Mouse (Mus musculus) hindbrain, embryonic 12.5 days (tissue): Measurements from ENCODE around the gene Klc3. TPM values are rescaled to one million over a fixed set of nuclear protein-coding genes. Genes with fewer than 3 reads are reported as not detected.
A peak's percentile ranks its signal among the peaks of the same experiment; 100 is the strongest.

ENCODE experiments used
- ATAC-seq: fragments of 200-750 bp; cut with Nextera tagmentation; 2 replicates; pipeline ENCODE4 v1.8.0; 2017; ENCODE audit warnings: moderate TSS enrichment; ENCODE audit not compliant: low FRiP score
- H3K27ac ChIP-seq: fragments of 300-500 bp; sonication (generic); 2 replicates; pipeline ENCODE4 v1.5.1; 2016; ENCODE audit warnings: mild to moderate bottlenecking
- H3K27me3 ChIP-seq: fragments of 300-500 bp; sonication (generic); 2 replicates; pipeline ENCODE4 v1.6.1; 2016; ENCODE audit warnings: mild to moderate bottlenecking
- H3K36me3 ChIP-seq: fragments of 300-500 bp; sonication (generic); 2 replicates; pipeline ENCODE4 v1.6.1; 2016; ENCODE audit warnings: mild to moderate bottlenecking
- H3K4me1 ChIP-seq: fragments of 300-500 bp; sonication (generic); 2 replicates; pipeline ENCODE4 v1.6.1; 2016
- H3K4me2 ChIP-seq: fragments of 300-500 bp; sonication (generic); replicated peaks from 2 replicates; pipeline ENCODE4 v1.6.1; 2016; ENCODE audit warnings: mild to moderate bottlenecking
- H3K4me3 ChIP-seq: fragments of 300-500 bp; sonication (generic); 2 replicates; pipeline ENCODE4 v1.5.1; 2016; ENCODE audit warnings: mild to moderate bottlenecking
- H3K9ac ChIP-seq: fragments of 300-500 bp; sonication (generic); 2 replicates; pipeline ENCODE4 v1.6.1; 2016; ENCODE audit warnings: mild to moderate bottlenecking, moderate library complexity
- H3K9me3 ChIP-seq: fragments of 300-500 bp; sonication (generic); replicated peaks from 2 replicates; pipeline ENCODE4 v1.6.1; 2016; ENCODE audit warnings: mild to moderate bottlenecking
- WGBS: fragments of 180-500 bp; shearing (Covaris S2); methylation state at CpG from one replicate; pipeline ENCODE4 v1.1.7; 2016; 5-methylcytosine and 5-hydroxymethylcytosine counted together
- polyA plus RNA-seq: library from polyadenylated mRNA; unstranded; fragments of >200 nt; fragmentation: Nextera tagmentation; extraction: Ambion mirVana; gene quantifications from 2 replicates; pipeline ENCODE4 v1.2.1, GENCODE M21; 2016

Gene Klc3
- polyA plus RNA-seq, 1 experiment from 2014 or later = 4.1 TPM

GRCm38 (mm10) chr7:19426888-19427287 lies 23.0 kb upstream of the Klc3 start:
- ATAC-seq = no peak
- no peak overlapping the region for H3K4me3 ChIP-seq
- peaks cover 12% of the 10 kb centered on the region for H3K27me3 ChIP-seq
- WGBS = 89% methylated on average over 6 of the region's 6 CpGs
- no peak overlapping the region for H3K4me2 ChIP-seq
- no peak overlapping the region for H3K27ac ChIP-seq
- no peak overlapping the region for H3K9ac ChIP-seq
- no peaks in the 10 kb centered on the region; the same call in 1 of the 2 replicates for H3K4me1 ChIP-seq
- no peaks in the 10 kb centered on the region for H3K9me3 ChIP-seq
- H3K36me3 ChIP-seq = peaks cover 75% of the 10 kb centered on the region

DNA sequence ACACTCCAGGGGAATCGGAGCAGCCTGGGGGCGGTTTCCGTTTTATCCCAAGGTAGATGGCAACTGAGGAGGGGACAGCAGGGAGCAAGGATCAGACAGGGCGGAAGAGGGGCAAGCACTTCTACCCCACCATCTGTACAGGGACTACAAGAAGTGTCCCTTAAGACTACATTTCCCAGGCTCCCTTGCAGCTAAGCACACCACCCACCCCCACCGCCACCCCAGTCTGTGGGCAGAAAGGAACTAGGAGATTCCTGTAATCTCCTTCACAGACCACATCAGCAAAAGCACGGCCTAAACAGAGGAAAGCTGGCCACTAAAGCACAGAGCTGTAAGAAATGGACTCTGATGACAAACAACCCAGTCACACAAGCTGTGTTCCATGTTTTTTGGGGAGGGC lies 22.4 kb upstream of the Klc3 start:
- ATAC-seq = no peak
- Histone ChIP-seq H3K9ac (no peak overlapping the region), H3K27ac (no peak overlapping the region), H3K4me3 (no peak overlapping the region), H3K4me1 (peaks cover 2% of the 10 kb centered on the region; the same call in 1 of the 2 replicates), H3K27me3 (peaks cover 17% of the 10 kb centered on the region), H3K9me3 (no peaks in the 10 kb centered on the region), H3K4me2 (no peak overlapping the region), H3K36me3 (peaks cover 69% of the 10 kb centered on the region)
- 81% methylated on average over 6 of the region's 6 CpGs for WGBS

DNA sequence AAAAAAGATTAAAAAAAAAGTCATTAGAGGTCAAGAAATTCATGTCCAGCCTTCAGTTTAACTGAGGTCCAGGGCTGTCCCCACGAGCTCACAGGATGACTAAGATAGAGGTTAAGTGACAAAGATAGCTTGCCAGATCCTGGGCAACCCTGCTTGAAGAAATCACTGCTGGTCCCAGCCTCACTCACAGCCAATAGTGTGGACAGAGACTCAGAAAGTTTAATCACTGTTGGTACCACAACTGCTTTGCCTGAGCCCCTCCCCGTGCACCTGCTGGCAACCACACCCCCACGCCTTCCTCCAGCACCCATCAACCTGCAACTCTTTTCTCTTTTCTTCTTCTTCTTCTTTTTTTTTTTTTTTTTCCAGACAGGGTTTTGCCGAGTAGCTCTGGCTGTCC lies 20.1 kb upstream of the Klc3 start:
- Histone ChIP-seq H3K4me3 (no peak overlapping the region), H3K4me1 (peaks cover 2% of the 10 kb centered on the region; the same call in 1 of the 2 replicates), H3K9me3 (no peaks in the 10 kb centered on the region), H3K4me2 (no peak overlapping the region), H3K36me3 (peaks cover 48% of the 10 kb centered on the region), H3K9ac (no peak overlapping the region), H3K27ac (no peak overlapping the region), H3K27me3 (peaks cover 37% of the 10 kb centered on the region)
- ATAC-seq = no peak
- WGBS = 76% methylated on average over 4 of the region's 4 CpGs

GRCm38 (mm10) chr7:19423083-19423482 lies 19.2 kb upstream of the Klc3 start:
- Histone ChIP-seq H3K9me3 (no peaks in the 10 kb centered on the region), H3K27ac (no peak overlapping the region), H3K9ac (no peak overlapping the region), H3K4me3 (no peak overlapping the region), H3K36me3 (peaks cover 38% of the 10 kb centered on the region), H3K4me2 (no peak overlapping the region), H3K27me3 (peaks cover 47% of the 10 kb centered on the region), H3K4me1 (0 out of 2 replicates have a peak, but pooled peaks cover 2% of the 10 kb centered on the region)
- WGBS = 88% methylated on average over 3 of the region's 3 CpGs
- ATAC-seq = no peak

- no peaks in the 10 kb centered on the region for H3K9me3 ChIP-seq
- H3K36me3 ChIP-seq = peaks cover 17% of the 10 kb centered on the region
- peak overlapping the region; percentile 36 for H3K4me3 ChIP-seq
- H3K27me3 ChIP-seq = peaks cover 64% of the 10 kb centered on the region
- 0 out of 2 replicates have a peak overlapping the region, but pooled peaks have one; percentile 32 for H3K9ac ChIP-seq
- 14% methylated on average over 43 of the region's 43 CpGs for WGBS
- no peak overlapping the region for H3K27ac ChIP-seq
- ATAC-seq = peak; percentile 96
- 0 out of 2 replicates have a peak, but pooled peaks cover 2% of the 10 kb centered on the region for H3K4me1 ChIP-seq
- peak overlapping the region; percentile 60 for H3K4me2 ChIP-seq
Measured at GRCm38 (mm10) chr7:19420821-19421636, 17.1 kb upstream of the Klc3 start.

GRCm38 (mm10) chr7:19420121-19420520 lies 16.2 kb upstream of the Klc3 start:
- Histone ChIP-seq H3K4me1 (0 out of 2 replicates have a peak, but pooled peaks cover 2% of the 10 kb centered on the region), H3K36me3 (peaks cover 8% of the 10 kb centered on the region; the same call in 1 of the 2 replicates), H3K4me2 (no peak overlapping the region), H3K9ac (no peak overlapping the region), H3K27ac (no peak overlapping the region), H3K27me3 (peaks cover 67% of the 10 kb centered on the region), H3K4me3 (no peak overlapping the region), H3K9me3 (no peaks in the 10 kb centered on the region)
- no peak for ATAC-seq
- 5% methylated on average over 28 of the region's 28 CpGs for WGBS

- Histone ChIP-seq H3K4me3 (no peak overlapping the region), H3K27ac (no peak overlapping the region), H3K4me1 (0 out of 2 replicates have a peak, but pooled peaks cover 2% of the 10 kb centered on the region), H3K9me3 (no peaks in the 10 kb centered on the region; the same call in 1 of the 2 replicates), H3K27me3 (peaks cover 56% of the 10 kb centered on the region), H3K4me2 (no peak overlapping the region), H3K36me3 (no peaks in the 10 kb centered on the region), H3K9ac (no peak overlapping the region)
- 78% methylated on average over 15 of the region's 15 CpGs for WGBS
- no peak for ATAC-seq
Measured at GRCm38 (mm10) chr7:19416590-19416989, 12.7 kb upstream of the Klc3 start.

- Histone ChIP-seq H3K9ac (no peak overlapping the region), H3K27me3 (peaks cover 37% of the 10 kb centered on the region), H3K9me3 (no peaks in the 10 kb centered on the region; the same call in 1 of the 2 replicates), H3K4me1 (no peaks in the 10 kb centered on the region), H3K27ac (no peak overlapping the region), H3K36me3 (no peaks in the 10 kb centered on the region), H3K4me2 (no peak overlapping the region), H3K4me3 (no peak overlapping the region)
- ATAC-seq = no peak
- WGBS = 89% methylated on average over 3 of the region's 3 CpGs
Measured at GRCm38 (mm10) chr7:19413525-19413924, 9.6 kb upstream of the Klc3 start.

- H3K9ac ChIP-seq = 0 out of 2 replicates have a peak overlapping the region, but pooled peaks have one; percentile 2
- no peak overlapping the region for H3K4me3 ChIP-seq
- no peaks in the 10 kb centered on the region for H3K36me3 ChIP-seq
- peaks cover 21% of the 10 kb centered on the region for H3K27me3 ChIP-seq
- H3K9me3 ChIP-seq = no peaks in the 10 kb centered on the region; the same call in 1 of the 2 replicates
- H3K27ac ChIP-seq = no peak overlapping the region
- no peaks in the 10 kb centered on the region for H3K4me1 ChIP-seq
- ATAC-seq = no peak
- H3K4me2 ChIP-seq = no peak overlapping the region
- 85% methylated on average over 5 of the region's 5 CpGs for WGBS
Measured at GRCm38 (mm10) chr7:19411783-19412182, 7.9 kb upstream of the Klc3 start.

DNA sequence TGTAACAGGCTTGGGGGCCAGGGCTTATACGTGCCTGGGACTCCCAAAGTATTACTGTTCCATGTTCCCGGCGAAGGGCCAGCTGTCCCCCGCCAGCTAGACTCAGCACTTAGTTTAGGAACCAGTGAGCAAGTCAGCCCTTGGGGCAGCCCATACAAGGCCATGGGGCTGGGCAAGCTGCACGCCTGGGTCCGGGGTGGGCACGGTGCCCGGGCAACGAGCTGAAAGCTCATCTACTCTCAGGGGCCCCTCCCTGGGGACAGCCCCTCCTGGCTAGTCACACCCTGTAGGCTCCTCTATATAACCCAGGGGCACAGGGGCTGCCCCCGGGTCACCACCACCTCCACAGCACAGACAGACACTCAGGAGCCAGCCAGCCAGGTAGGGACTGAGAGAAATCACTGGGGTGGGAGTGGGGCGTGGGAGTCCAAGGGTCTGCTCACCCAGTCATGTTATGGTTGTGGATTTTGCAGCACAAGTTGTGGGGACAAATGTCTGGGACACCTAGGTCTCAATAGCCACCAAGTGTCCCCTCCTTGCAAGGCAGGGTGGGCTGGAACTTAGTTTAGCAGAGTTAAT lies 7.0 kb upstream of the Klc3 start:
- ATAC-seq = no peak
- WGBS = 85% methylated on average over 11 of the region's 11 CpGs
- Histone ChIP-seq H3K4me1 (no peaks in the 10 kb centered on the region), H3K36me3 (no peaks in the 10 kb centered on the region), H3K4me3 (no peak overlapping the region), H3K27ac (no peak overlapping the region), H3K9ac (no peak overlapping the region), H3K4me2 (no peak overlapping the region), H3K27me3 (peaks cover 20% of the 10 kb centered on the region; the same call in 1 of the 2 replicates), H3K9me3 (no peaks in the 10 kb centered on the region; the same call in 1 of the 2 replicates)

DNA sequence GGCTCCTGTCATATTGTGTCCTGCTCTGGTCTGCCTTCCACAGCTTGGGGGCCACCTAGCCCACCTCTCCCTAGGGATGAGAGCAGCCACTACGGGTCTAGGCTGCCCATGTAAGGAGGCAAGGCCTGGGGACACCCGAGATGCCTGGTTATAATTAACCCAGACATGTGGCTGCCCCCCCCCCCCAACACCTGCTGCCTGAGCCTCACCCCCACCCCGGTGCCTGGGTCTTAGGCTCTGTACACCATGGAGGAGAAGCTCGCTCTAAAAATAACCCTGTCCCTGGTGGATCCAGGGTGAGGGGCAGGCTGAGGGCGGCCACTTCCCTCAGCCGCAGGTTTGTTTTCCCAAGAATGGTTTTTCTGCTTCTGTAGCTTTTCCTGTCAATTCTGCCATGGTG lies 5.8 kb upstream of the Klc3 start:
- H3K9ac ChIP-seq = no peak overlapping the region
- WGBS = 50% methylated on average over 6 of the region's 6 CpGs
- H3K9me3 ChIP-seq = no peaks in the 10 kb centered on the region; the same call in 1 of the 2 replicates
- no peaks in the 10 kb centered on the region for H3K4me1 ChIP-seq
- H3K36me3 ChIP-seq = no peaks in the 10 kb centered on the region
- no peak overlapping the region for H3K4me3 ChIP-seq
- no peak overlapping the region for H3K4me2 ChIP-seq
- H3K27me3 ChIP-seq = peaks cover 19% of the 10 kb centered on the region
- no peak overlapping the region for H3K27ac ChIP-seq
- no peak for ATAC-seq

DNA sequence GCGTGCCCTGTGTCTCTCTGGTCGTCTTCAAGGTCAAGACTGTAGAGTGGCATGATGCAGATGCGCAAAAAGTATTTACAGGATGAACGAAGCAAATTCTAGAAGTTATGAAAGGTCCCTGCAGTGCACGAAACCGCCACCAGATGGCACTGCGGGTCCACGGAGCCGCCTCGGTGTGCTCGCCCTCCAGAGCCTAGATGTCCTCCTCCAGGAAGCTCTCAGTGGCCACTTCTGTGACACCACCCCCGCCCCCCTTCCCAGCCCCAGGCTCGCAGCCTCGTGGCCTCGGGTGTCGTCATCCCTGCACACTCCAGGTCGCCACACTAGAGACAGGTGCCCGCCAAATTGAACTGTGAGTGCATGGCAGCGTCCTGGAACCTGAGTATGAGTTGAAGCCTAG lies 1.5 kb upstream of the Klc3 start:
- Histone ChIP-seq H3K27me3 (peaks cover 51% of the 10 kb centered on the region), H3K4me3 (no peak overlapping the region)
- ATAC-seq = peak; percentile 62; the same call in 1 of the 2 replicates

More for the DNA sequence above, 1.5 kb upstream of the Klc3 start:
- H3K27ac ChIP-seq = no peak overlapping the region
- H3K9ac ChIP-seq = no peak overlapping the region
- H3K4me2 ChIP-seq = peak overlapping the region; percentile 24; the same call in 1 of the 2 replicates
- H3K36me3 ChIP-seq = no peaks in the 10 kb centered on the region
- no peaks in the 10 kb centered on the region for H3K9me3 ChIP-seq
- H3K4me1 ChIP-seq = peaks cover 8% of the 10 kb centered on the region
- 2% methylated on average over 19 of the region's 19 CpGs for WGBS
